Mouse (Mus musculus): Measurements from ENCODE around the gene Cyld. TPM values are rescaled to one million over a fixed set of nuclear protein-coding genes. Genes with fewer than 3 reads are reported as not detected.

The Cyld gene
- polyA plus RNA-seq, 1 experiment, result 5.6 TPM

GRCm38 (mm10) chr8:88689891-88690290 lies 6.9 kb upstream of the Cyld start:
- TF ChIP-seq CEBPB (IDR thresholded peaks at IDR 0.05; ENCODE audit: insufficient read depth, poor library complexity, severe bottlenecking) (no peak), E2F4 (IDR thresholded peaks at IDR 0.05; ENCODE audit: insufficient read depth) (no peak), MYOG (IDR thresholded peaks at IDR 0.05; ENCODE audit: control insufficient read depth in 1 of 3, insufficient read depth in 1 of 3, insufficient read length in 2 of 3, low read depth in 2 of 3) (no peak), MAX (IDR thresholded peaks at IDR 0.05; ENCODE audit: low read depth) (no peak), REST (IDR thresholded peaks at IDR 0.05; ENCODE audit: insufficient read depth, insufficient read length) (no peak)
- no peaks in the 10 kb centered on the region for H3K79me2 ChIP-seq (ENCODE audit: control insufficient read depth, insufficient read depth)
- no peaks in the 10 kb centered on the region for H3K27me3 ChIP-seq (ENCODE audit: control insufficient read depth, insufficient read depth, insufficient read length)
- no peak overlapping the region for H3ac ChIP-seq (ENCODE audit: control insufficient read depth, insufficient read length)
- no peaks in the 10 kb centered on the region for H3K36me3 ChIP-seq (ENCODE audit: control insufficient read depth, insufficient read depth)
- no peak overlapping the region for H3K4me2 ChIP-seq (ENCODE audit: low read depth)
- no peak overlapping the region for H3K4me3 ChIP-seq

GRCm38 (mm10) chr8:88691342-88691948 lies 5.4 kb upstream of the Cyld start:
- H3K36me3 ChIP-seq (ENCODE audit: control insufficient read depth, insufficient read depth), result no peaks in the 10 kb centered on the region
- no peak overlapping the region for H3ac ChIP-seq (ENCODE audit: control insufficient read depth, insufficient read length)

DNA sequence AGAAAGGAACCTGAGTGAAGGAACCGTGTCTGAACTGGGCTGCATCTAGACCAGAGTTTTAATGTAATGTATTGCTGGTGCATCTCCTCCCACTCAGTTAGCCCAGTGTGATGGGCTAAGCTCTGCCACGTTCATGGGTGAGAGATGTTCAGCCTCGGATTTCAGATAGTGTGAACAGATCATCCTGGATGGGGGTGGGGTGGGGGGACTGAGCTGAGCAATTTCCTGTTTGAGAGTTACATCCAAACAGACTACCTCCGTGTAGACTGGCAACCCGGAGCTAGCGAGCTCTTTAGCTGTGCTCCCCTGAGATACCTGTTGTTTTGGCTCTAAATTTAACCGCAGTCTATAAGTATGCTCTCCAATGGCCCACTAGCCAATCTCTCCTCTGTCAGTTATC lies 4.9 kb upstream of the Cyld start:
- H3K36me3 ChIP-seq (ENCODE audit: control insufficient read depth, insufficient read depth), result no peaks in the 10 kb centered on the region
- TF ChIP-seq TCF3 (IDR thresholded peaks at IDR 0.05; ENCODE audit: insufficient read length, low read depth) (no peak), MYOG (IDR thresholded peaks at IDR 0.05; ENCODE audit: control insufficient read depth in 1 of 3, insufficient read depth in 1 of 3, insufficient read length in 2 of 3, low read depth in 2 of 3) (no peak)
- H3K4me2 ChIP-seq (ENCODE audit: low read depth), result peak overlapping the region; percentile 28
- H3K27me3 ChIP-seq (ENCODE audit: control insufficient read depth, insufficient read depth, insufficient read length), result no peaks in the 10 kb centered on the region
- H3K79me2 ChIP-seq (ENCODE audit: control insufficient read depth, insufficient read depth), result no peaks in the 10 kb centered on the region
- H3ac ChIP-seq (ENCODE audit: control insufficient read depth, insufficient read length), result no peak overlapping the region
- H3K4me3 ChIP-seq, result no peak overlapping the region

More at GRCm38 (mm10) chr8:88691342-88691948, 5.4 kb upstream of the Cyld start:
- H3K27me3 ChIP-seq (ENCODE audit: control insufficient read depth, insufficient read depth, insufficient read length), result no peaks in the 10 kb centered on the region
- no peak overlapping the region for H3K4me3 ChIP-seq
- no peak for TF ChIP-seq REST (IDR thresholded peaks at IDR 0.05; ENCODE audit: insufficient read depth, insufficient read length)
- no peak for TF ChIP-seq TCF3 (IDR thresholded peaks at IDR 0.05; ENCODE audit: insufficient read length, low read depth)
- TF ChIP-seq POLR2A (IDR thresholded peaks at IDR 0.05; ENCODE audit: insufficient read length, low read depth), result no peak
- TF ChIP-seq USF1 (IDR thresholded peaks at IDR 0.05; ENCODE audit: low read depth), result peak; percentile 65
- no peak for TF ChIP-seq TCF12 (IDR thresholded peaks at IDR 0.05; ENCODE audit: insufficient read depth, poor library complexity, severe bottlenecking)
- TF ChIP-seq MAX (IDR thresholded peaks at IDR 0.05; ENCODE audit: low read depth), result peak; percentile 70
- TF ChIP-seq E2F4 (IDR thresholded peaks at IDR 0.05; ENCODE audit: insufficient read depth), result no peak
- peak in 1 of 3 experiments; percentile 18 for TF ChIP-seq MYOG (IDR thresholded peaks at IDR 0.05; ENCODE audit: control insufficient read depth in 1 of 3, insufficient read depth in 1 of 3, insufficient read length in 2 of 3, low read depth in 2 of 3)
- no peak for TF ChIP-seq SRF (IDR thresholded peaks at IDR 0.05; ENCODE audit: control insufficient read depth, insufficient read length, low read depth)
- TF ChIP-seq POLR2AphosphoS2 (IDR thresholded peaks at IDR 0.05; ENCODE audit: insufficient read length, low read depth), result no peak
- peak in 1 of 3 experiments; percentile 37 for TF ChIP-seq MYOD1 (IDR thresholded peaks at IDR 0.05; ENCODE audit: control insufficient read depth in 1 of 3, insufficient read length in 2 of 3, low read depth in 2 of 3)
- no peak for TF ChIP-seq CEBPB (IDR thresholded peaks at IDR 0.05; ENCODE audit: insufficient read depth, poor library complexity, severe bottlenecking)
- H3K4me2 ChIP-seq (ENCODE audit: low read depth), result peak overlapping the region; percentile 28
- H3K79me2 ChIP-seq (ENCODE audit: control insufficient read depth, insufficient read depth), result no peaks in the 10 kb centered on the region

- TF ChIP-seq TCF3 (IDR thresholded peaks at IDR 0.05; ENCODE audit: insufficient read length, low read depth) (no peak), MYOD1 (IDR thresholded peaks at IDR 0.05; ENCODE audit: control insufficient read depth in 1 of 3, insufficient read length in 2 of 3, low read depth in 2 of 3) (no peak), USF1 (IDR thresholded peaks at IDR 0.05; ENCODE audit: low read depth) (no peak), MAX (IDR thresholded peaks at IDR 0.05; ENCODE audit: low read depth) (no peak), TCF12 (IDR thresholded peaks at IDR 0.05; ENCODE audit: insufficient read depth, poor library complexity, severe bottlenecking) (no peak), MYOG (IDR thresholded peaks at IDR 0.05; ENCODE audit: control insufficient read depth in 1 of 3, insufficient read depth in 1 of 3, insufficient read length in 2 of 3, low read depth in 2 of 3) (no peak), SRF (IDR thresholded peaks at IDR 0.05; ENCODE audit: control insufficient read depth, insufficient read length, low read depth) (no peak), POLR2A (IDR thresholded peaks at IDR 0.05; ENCODE audit: insufficient read length, low read depth) (no peak), POLR2AphosphoS2 (IDR thresholded peaks at IDR 0.05; ENCODE audit: insufficient read length, low read depth) (no peak), E2F4 (IDR thresholded peaks at IDR 0.05; ENCODE audit: insufficient read depth) (no peak), REST (IDR thresholded peaks at IDR 0.05; ENCODE audit: insufficient read depth, insufficient read length) (no peak), CEBPB (IDR thresholded peaks at IDR 0.05; ENCODE audit: insufficient read depth, poor library complexity, severe bottlenecking) (no peak)
- peaks cover 6% of the 10 kb centered on the region for H3K79me2 ChIP-seq (ENCODE audit: control insufficient read depth, insufficient read depth)
- no peak overlapping the region for H3K4me3 ChIP-seq
- H3K27me3 ChIP-seq (ENCODE audit: control insufficient read depth, insufficient read depth, insufficient read length), result no peaks in the 10 kb centered on the region
- H3K4me2 ChIP-seq (ENCODE audit: low read depth), result no peak overlapping the region
- H3K36me3 ChIP-seq (ENCODE audit: control insufficient read depth, insufficient read depth), result no peaks in the 10 kb centered on the region
- no peak overlapping the region for H3ac ChIP-seq (ENCODE audit: control insufficient read depth, insufficient read length)
Observed at GRCm38 (mm10) chr8:88692866-88693265, 4.0 kb upstream of the Cyld start.

GRCm38 (mm10) chr8:88693376-88693775 lies 3.5 kb upstream of the Cyld start:
- Histone ChIP-seq H3K27me3 (ENCODE audit: control insufficient read depth, insufficient read depth, insufficient read length) (no peaks in the 10 kb centered on the region), H3K36me3 (ENCODE audit: control insufficient read depth, insufficient read depth) (no peaks in the 10 kb centered on the region), H3K4me2 (ENCODE audit: low read depth) (no peak overlapping the region), H3K79me2 (ENCODE audit: control insufficient read depth, insufficient read depth) (peaks cover 11% of the 10 kb centered on the region), H3ac (ENCODE audit: control insufficient read depth, insufficient read length) (no peak overlapping the region), H3K4me3 (no peak overlapping the region)
- TF ChIP-seq CEBPB (IDR thresholded peaks at IDR 0.05; ENCODE audit: insufficient read depth, poor library complexity, severe bottlenecking) (no peak), SRF (IDR thresholded peaks at IDR 0.05; ENCODE audit: control insufficient read depth, insufficient read length, low read depth) (no peak), MYOD1 (IDR thresholded peaks at IDR 0.05; ENCODE audit: control insufficient read depth in 1 of 3, insufficient read length in 2 of 3, low read depth in 2 of 3) (no peak), MAX (IDR thresholded peaks at IDR 0.05; ENCODE audit: low read depth) (no peak), USF1 (IDR thresholded peaks at IDR 0.05; ENCODE audit: low read depth) (no peak), E2F4 (IDR thresholded peaks at IDR 0.05; ENCODE audit: insufficient read depth) (no peak), TCF12 (IDR thresholded peaks at IDR 0.05; ENCODE audit: insufficient read depth, poor library complexity, severe bottlenecking) (no peak), POLR2AphosphoS2 (IDR thresholded peaks at IDR 0.05; ENCODE audit: insufficient read length, low read depth) (no peak), POLR2A (IDR thresholded peaks at IDR 0.05; ENCODE audit: insufficient read length, low read depth) (no peak), TCF3 (IDR thresholded peaks at IDR 0.05; ENCODE audit: insufficient read length, low read depth) (no peak), REST (IDR thresholded peaks at IDR 0.05; ENCODE audit: insufficient read depth, insufficient read length) (no peak), MYOG (IDR thresholded peaks at IDR 0.05; ENCODE audit: control insufficient read depth in 1 of 3, insufficient read depth in 1 of 3, insufficient read length in 2 of 3, low read depth in 2 of 3) (no peak)
